9 mouse cellular contexts compared by ENCODE assay signal in genomic region chr3:130900054-130900840, GRCm38 (mm10).
DNase-seq lines count a peak whose midpoint lies in the region; ATAC-seq lines count a peak whose summit lies in the region.
"Had no signal": no experiment of that assay in that cellular context is flagged by ENCODE, and none has a peak within 500 bp of the region (broad histone marks: within the 10 kb centered on the region; RNA-seq: fewer than 3 reads in every experiment).

No protein-coding gene starts in this region.

- H3K4me2 ChIP-seq in hindbrain, embryonic 16.5 days (ENCODE audit: low read length), result no peak overlapping the region
- no peak overlapping the region for H3K4me2 ChIP-seq in forebrain, embryonic 15.5 days (replicated peaks)

- H3K9ac ChIP-seq in hindbrain, embryonic 16.5 days (ENCODE audit: low read depth, low read length), result no peak overlapping the region
- H3K9ac ChIP-seq in forebrain, embryonic 15.5 days (replicated peaks), result no peak overlapping the region

- peak overlapping the region; percentile 40; the same call in 1 of the 2 replicates for H3K27ac ChIP-seq in hindbrain, embryonic 10.5 days
- no peak overlapping the region for H3K27ac ChIP-seq in hindbrain, embryonic 16.5 days (ENCODE audit: low read depth, low read length)
- H3K27ac ChIP-seq in forebrain, embryonic 15.5 days (replicated peaks), result no peak overlapping the region
- H3K27ac ChIP-seq: kidney, postnatal 0 days had no signal

- intact Hi-C loops in heart, postnatal 14 days (cut with DNase I), result no loop called here

- no peak for ATAC-seq in hindbrain, embryonic 16.5 days
- ATAC-seq in forebrain, embryonic 15.5 days (replicated peaks), result no peak

- DNase-seq in hindbrain, embryonic 10.5 days (ENCODE audit: low spot score), result peak; percentile 39
- DNase-seq in thymus, postnatal 0 days (ENCODE audit: low spot score), result peak; percentile 60
- no peak for DNase-seq in thymus, postnatal 10 days (ENCODE audit: low spot score in 2 of 2)
- peak; percentile 23 to 24 for DNase-seq in heart, postnatal 14 days
- peak; percentile 64 for DNase-seq in naive thymus-derived CD4-positive, alpha-beta T cell, adult 2 months (ENCODE audit: low read depth)
- DNase-seq in right cerebral cortex, postnatal 4 days, result no peak

- H3K27me3 ChIP-seq in hindbrain, embryonic 10.5 days (ENCODE audit: insufficient read depth, poor library complexity, severe bottlenecking), result no peaks in the 10 kb centered on the region
- no peaks in the 10 kb centered on the region for H3K27me3 ChIP-seq in hindbrain, embryonic 16.5 days (replicated peaks; ENCODE audit: control insufficient read depth, insufficient read depth, low read length)
- H3K27me3 ChIP-seq in forebrain, embryonic 15.5 days, result no peaks in the 10 kb centered on the region

- no peak overlapping the region for H3K4me3 ChIP-seq in hindbrain, embryonic 10.5 days
- no peak overlapping the region for H3K4me3 ChIP-seq in hindbrain, embryonic 16.5 days (ENCODE audit: low read length)
- H3K4me3 ChIP-seq in forebrain, embryonic 15.5 days, result no peak overlapping the region

- WGBS in hindbrain, embryonic 10.5 days, result 84% methylated on average over 30 of the region's 30 CpGs
- 74% methylated on average over 30 of the region's 30 CpGs for WGBS in hindbrain, embryonic 16.5 days
- WGBS in forebrain, embryonic 15.5 days, result 81% methylated on average over 30 of the region's 30 CpGs

- 0 out of 2 replicates have a peak, but pooled peaks cover 4% of the 10 kb centered on the region for H3K9me3 ChIP-seq in hindbrain, embryonic 10.5 days
- H3K9me3 ChIP-seq in hindbrain, embryonic 16.5 days (ENCODE audit: control insufficient read depth, low read length), result no peaks in the 10 kb centered on the region
- no peaks in the 10 kb centered on the region for H3K9me3 ChIP-seq in forebrain, embryonic 15.5 days

- H3K4me1 ChIP-seq in hindbrain, embryonic 10.5 days (replicated peaks), result peaks cover 11% of the 10 kb centered on the region; the same call in 1 of the 2 replicates
- no peaks in the 10 kb centered on the region for H3K4me1 ChIP-seq in hindbrain, embryonic 16.5 days (ENCODE audit: control insufficient read depth, insufficient read depth, low read depth, low read length)
- H3K4me1 ChIP-seq in forebrain, embryonic 15.5 days, result no peaks in the 10 kb centered on the region

- no peaks in the 10 kb centered on the region for H3K36me3 ChIP-seq in hindbrain, embryonic 10.5 days
- H3K36me3 ChIP-seq in hindbrain, embryonic 16.5 days (ENCODE audit: control insufficient read depth, insufficient read depth, low read length), result no peaks in the 10 kb centered on the region
- no peaks in the 10 kb centered on the region for H3K36me3 ChIP-seq in forebrain, embryonic 15.5 days

Comparison
In these comparisons a context has a peak if more than half of its experiments do, and no peak if none do; other contexts are left out.
1. DNase-seq: peak in hindbrain, embryonic 10.5 days (single experiment), thymus, postnatal 0 days (single experiment), heart, postnatal 14 days (2 of 2) and naive thymus-derived CD4-positive, alpha-beta T cell, adult 2 months (single experiment); none in thymus, postnatal 10 days (0 of 2) and right cerebral cortex, postnatal 4 days (single experiment).